In the genomic region with DNA sequence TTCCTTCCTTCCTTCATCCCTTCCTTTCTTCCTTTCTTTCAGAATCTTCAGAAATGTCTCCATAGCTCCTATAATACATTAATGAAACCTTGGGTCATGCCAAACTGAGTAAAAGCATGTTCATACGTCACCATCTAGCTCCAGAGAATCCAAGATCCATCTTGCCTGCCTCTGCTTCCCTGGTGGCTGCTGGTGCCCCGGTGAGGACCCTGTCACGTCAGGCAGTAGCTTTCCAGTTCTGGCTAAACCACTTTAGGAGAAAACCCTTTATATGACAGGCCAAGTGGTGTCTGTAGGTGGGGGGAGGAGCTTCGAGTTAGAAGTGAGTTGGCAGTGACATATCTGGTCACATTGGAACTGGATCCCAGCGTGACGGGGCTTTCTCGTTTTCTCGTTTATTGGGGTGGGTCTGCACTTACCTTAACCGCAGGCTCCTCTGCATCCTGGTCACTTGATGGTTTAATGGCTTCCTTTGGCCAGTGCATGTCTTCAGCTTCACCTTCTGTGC, we compare ENCODE assay signal across 8 mouse cellular contexts. TPM values are rescaled to one million over a fixed set of nuclear protein-coding genes. Genes with fewer than 3 reads are reported as not detected.
DNase-seq lines count a peak whose midpoint lies in the region; ATAC-seq and TF ChIP-seq lines count a peak whose summit lies in the region.

TSS of gene Furin (minus strand) at position 249 of the 508 bp plus-strand sequence.

- H3K4me1 ChIP-seq in kidney, adult 2 months (ENCODE audit: control insufficient read depth, insufficient read depth, low read length) = peaks cover 7% of the 10 kb centered on the region

- no peaks in the 10 kb centered on the region for H3K36me3 ChIP-seq in kidney, adult 2 months (ENCODE audit: control insufficient read depth, insufficient read depth, low read length)

- no peak for DNase-seq in kidney, adult 2 months
- no peak for DNase-seq in kidney, adult 8-10 months
- DNase-seq in gastrocnemius, postnatal 4 days (ENCODE audit: low spot score in 2 of 2) = no peak
- DNase-seq in left cerebral cortex, postnatal 4 days = no peak
- DNase-seq in neural tube, embryonic 10.5 days (ENCODE audit: extremely low spot score, low spot score) = no peak
- DNase-seq in frontal cortex, postnatal 14 days (ENCODE audit: low spot score in 2 of 2) = no peak
- no peak for DNase-seq in embryo, embryonic 9.5 days (ENCODE audit: extremely low spot score)

- H3K27me3 ChIP-seq in kidney, adult 2 months (replicated peaks; ENCODE audit: control insufficient read depth, insufficient read depth, low read length) = no peaks in the 10 kb centered on the region

- H3K4me3 ChIP-seq in kidney, adult 2 months (ENCODE audit: insufficient read depth, low read depth, low read length) = no peak within 1 kb of the TSS

- intact Hi-C loops in left cerebral cortex, postnatal 4 days (cut with DNase I) = no loop called here

- TF ChIP-seq CTCF in kidney, adult 2 months (conservative IDR thresholded peaks at IDR 0.05; ENCODE audit: insufficient read depth, insufficient read length, low read depth, low read length) = no peak

- no peak for ATAC-seq in activated CD4-positive, CD25-positive, alpha-beta regulatory T cell, adult 4 months

- WGBS in kidney, adult 2 months = 73% methylated on average over 9 of the region's 9 CpGs

- no peak for TF ChIP-seq POLR2A in kidney, adult 2 months (IDR thresholded peaks at IDR 0.05; ENCODE audit: low read depth, low read length)

- H3K27ac ChIP-seq in kidney, adult 2 months (ENCODE audit: insufficient read depth, low read depth, low read length) = no peak within 1 kb of the TSS

RNA-seq across cellular contexts. Expression of gene Furin, which starts in this region (rescaled TPM):
- polyA plus RNA-seq in kidney, adult 2 months (2012; rRNA removed) = 145 and 172 TPM in 2 replicates
- polyA plus RNA-seq in activated CD4-positive, CD25-positive, alpha-beta regulatory T cell, adult 4 months (2017; shearing (Covaris generic)) = 10 to 100 TPM; 10.6 to 15.2 TPM
- total RNA-seq in gastrocnemius, postnatal 4 days (2021) = 10 to 100 TPM; 73.8 to 77.6 TPM
- 10 to 100 TPM; 41.5 to 44.8 TPM for total RNA-seq in left cerebral cortex, postnatal 4 days (2021)
